Mouse (Mus musculus) kidney, adult 8-10 months (tissue): ENCODE results near the gene Cops3.
"Not testable (repeated sequence)": the region's sequence is repeated elsewhere in the genome, so short reads cannot be mapped to it uniquely, and the experiment has no call there.

Experiments
- DNase-seq, 2 experiments: peaks; one replicate each; pipeline ENCODE4 v3.0.0; 2022

Gene Cops3

GRCm38 (mm10) chr11:59839459-59840126 lies at the start of gene Cops3:
Cops3 (minus strand) TSS chr11:59839838.
- peak; percentile 96 to 97 for DNase-seq

DNA sequence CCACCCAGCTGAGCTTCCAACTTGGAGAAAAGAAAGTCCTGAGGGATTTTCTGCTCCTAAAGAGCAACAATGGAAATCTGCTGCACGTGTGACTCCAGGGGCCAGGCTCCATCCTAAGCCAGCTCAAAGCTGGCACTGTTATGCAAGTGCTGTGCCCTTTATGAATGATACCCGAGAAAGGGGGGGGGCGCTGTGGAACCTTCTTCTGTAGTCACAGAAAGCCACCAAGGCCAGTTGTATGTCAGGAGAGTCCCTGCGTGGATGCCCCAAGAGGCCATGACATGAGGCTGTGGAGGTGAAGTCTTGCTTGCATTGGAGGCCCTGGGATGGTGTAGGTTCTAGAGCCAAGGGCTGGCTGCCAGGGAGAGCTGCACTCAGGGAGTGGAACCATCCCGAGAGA lies 48.5 kb upstream of the Cops3 start:
- DNase-seq = no peak

DNA sequence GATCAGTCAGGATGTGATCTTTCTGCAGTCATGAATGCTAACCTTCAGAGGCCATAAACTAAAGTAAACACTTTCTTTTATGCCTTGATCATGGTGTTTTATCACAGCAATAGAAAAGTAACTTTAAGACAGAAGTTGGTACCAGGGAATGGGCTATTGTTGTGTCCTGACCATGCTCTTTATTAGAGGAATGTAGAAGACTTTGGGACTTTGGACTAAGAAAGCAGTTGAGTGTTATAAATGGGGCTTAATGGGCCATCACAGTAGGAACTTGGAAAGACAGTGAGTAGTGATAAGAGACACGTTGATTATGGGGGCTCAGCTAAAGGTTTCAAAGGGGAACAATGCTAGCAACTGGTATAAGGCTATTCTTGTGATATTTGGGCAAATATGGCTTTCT lies 47.3 kb upstream of the Cops3 start:
- no peak for DNase-seq

GRCm38 (mm10) chr11:59885217-59885986 lies 45.8 kb upstream of the Cops3 start:
- DNase-seq = peak in 1 of 2 experiments; percentile 30

DNA sequence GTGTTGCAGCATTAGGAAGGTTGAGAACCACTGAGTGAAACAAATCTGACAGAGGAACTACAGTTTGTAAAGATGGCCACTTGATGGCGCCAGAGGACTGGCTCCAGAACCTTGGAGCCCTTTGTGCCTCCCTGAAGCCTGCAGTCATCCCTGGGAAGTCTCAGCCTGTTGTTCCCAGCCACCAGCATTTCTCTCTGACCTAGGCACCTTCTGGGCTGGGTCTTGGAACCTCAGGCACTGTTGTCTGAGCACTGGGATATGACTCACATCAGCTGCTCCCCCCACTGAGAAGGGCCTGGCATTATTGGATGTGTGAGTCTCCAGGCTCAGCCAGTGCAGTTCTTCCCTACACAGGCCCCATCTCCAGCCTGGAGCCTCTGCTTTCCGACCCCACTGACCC lies 40.4 kb upstream of the Cops3 start:
- DNase-seq = peak; percentile 60 to 72

DNA sequence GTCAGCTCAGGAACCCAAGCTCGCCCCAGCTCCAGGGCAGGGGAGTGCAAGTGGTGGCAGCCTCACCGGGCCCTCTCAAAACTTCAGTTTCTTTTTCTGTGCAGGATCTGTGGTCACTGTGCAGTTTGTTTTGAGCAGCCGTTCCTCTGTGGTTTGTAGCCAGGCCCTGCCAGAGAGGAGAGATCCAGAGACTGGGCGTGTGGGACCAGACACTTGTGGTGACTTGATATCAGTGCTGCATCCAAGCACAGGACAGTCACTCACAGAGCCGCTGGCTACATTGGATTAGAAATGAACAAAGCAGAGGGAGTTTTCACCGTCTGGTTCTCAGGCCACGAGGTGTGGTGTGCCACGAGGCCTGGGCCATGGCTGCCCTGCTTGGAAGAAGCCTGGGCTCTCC lies 32.5 kb upstream of the Cops3 start:
- no peak for DNase-seq

DNA sequence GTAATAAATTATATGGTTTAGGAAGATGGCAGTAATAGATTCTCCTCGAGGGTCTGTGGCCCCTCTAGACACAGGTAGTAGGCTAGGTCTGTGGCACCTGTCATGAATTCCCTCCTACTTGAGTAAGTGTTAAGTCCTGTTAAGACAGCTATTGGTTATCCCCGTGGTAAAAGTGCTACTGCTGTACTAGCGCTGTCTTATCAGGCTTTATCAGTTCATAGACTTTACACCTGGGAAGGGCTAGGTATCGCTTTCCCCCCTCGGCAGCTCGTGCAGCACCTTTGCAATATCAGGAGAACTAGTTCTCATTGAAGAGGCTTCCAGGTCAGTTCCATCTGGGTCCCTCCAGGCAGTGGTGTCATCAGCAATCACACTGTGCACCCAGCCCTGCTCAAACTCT lies 24.7 kb upstream of the Cops3 start:
- no peak for DNase-seq

DNA sequence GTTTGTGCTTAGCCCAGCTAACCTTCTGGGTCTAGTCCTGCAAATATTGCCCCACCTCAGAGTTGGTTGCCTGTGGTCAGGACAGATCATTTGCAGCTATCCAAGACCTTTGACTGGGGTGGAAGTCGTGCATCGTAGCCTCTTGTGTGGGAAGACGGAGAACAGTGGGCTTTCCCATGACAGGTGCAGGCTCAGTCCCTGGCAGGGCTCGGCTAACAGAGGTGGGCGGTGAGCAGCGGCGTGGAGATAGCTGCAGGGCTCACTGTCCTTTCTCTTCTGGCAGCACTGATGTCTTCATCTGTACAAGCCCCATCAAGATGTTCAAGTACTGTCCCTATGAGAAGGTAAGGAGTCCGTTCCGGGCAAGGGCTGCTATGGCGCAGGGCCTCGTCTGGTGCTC lies 20.8 kb upstream of the Cops3 start:
- DNase-seq = no peak

GRCm38 (mm10) chr11:59852865-59853264 lies 13.2 kb upstream of the Cops3 start:
- DNase-seq = no peak

GRCm38 (mm10) chr11:59847891-59848884 lies 8.6 kb upstream of the Cops3 start:
- DNase-seq = peak; percentile 63 to 74

DNA sequence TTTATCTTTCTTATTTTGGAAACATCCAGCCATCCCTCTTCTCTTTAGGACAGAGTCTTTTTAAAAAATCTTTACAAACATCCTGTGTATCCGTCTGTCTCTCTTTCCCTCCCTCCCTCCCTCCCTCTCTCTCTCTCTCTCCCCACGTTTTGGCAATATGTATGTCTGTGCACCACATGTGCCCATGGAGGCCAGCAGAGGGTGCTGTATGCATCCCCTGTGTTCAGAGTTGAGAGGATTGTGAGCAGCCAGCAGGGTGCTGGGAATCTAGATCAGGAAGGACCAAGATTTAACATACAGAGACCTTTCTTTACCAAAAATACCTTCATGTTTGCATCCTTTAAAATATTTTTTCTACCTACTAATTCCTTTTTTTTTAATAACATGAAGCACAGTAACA lies 7.5 kb upstream of the Cops3 start:
- peak; percentile 26 to 41 for DNase-seq

GRCm38 (mm10) chr11:59846311-59846710 lies 6.7 kb upstream of the Cops3 start:
- DNase-seq = no peak

GRCm38 (mm10) chr11:59839008-59839458 lies 605 bp downstream of the Cops3 start, which contains the start of gene Nt5m:
Nt5m (plus strand) TSS chr11:59839447.
- DNase-seq = peak; percentile 93

DNA sequence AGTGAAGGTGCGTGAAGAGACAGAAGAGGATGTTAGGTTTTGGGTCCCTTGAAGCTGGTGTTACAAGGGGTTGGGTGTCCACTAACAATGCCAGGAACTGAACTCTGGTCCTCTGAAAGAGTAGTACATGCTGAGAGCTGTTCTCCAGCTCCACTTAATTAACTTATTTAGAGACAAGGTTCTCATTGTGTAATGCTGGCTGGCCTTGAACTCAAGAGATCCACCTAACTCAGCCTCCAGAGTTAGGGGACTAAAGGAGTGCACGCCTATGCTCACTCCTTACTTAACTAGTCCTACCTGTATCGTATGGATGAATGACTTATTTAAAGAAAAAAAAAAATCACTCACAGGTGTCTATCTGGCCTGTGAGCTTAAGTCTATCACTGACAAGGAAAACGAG lies 1.2 kb downstream of the Cops3 start:
- no peak for DNase-seq

DNA sequence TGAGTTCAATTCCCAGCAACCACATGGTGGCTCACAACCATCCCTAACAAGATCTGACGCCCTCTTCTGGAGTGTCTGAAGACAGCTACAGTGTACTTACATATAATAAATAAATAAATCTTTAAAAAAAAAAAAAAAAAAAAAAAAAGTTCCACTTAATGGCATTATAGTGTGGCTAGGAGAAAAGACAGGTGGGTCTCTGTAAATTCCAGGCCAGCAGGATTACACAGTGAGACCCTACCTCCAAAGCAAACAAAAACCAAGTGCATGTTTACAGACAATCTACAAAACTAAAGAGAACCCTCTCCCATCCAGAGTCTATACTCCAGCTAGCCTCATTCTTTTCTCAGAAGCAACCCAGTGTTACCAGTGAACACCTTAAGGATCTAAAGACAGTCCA lies 1.8 kb downstream of the Cops3 start:
- not testable (repeated sequence) for DNase-seq

DNA sequence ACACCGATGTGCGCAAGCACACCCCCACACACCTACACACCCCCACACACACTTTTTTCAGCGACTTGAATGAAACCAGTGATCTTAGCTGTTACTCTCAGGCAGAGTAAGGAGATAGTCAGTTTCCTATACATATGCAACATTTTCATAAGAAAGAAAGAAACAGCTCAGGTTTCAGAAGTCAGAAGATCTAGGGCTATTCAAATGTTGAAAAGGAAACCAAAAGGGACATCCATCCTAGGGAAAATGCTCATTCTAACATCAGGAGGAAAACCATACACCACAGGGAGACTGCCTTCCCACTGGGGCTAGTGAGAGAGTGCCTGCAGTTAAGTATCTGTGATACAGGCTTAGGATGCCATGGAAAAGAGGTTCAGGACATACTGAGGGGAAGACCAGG lies 18.0 kb downstream of the Cops3 start:
- no peak for DNase-seq

DNA sequence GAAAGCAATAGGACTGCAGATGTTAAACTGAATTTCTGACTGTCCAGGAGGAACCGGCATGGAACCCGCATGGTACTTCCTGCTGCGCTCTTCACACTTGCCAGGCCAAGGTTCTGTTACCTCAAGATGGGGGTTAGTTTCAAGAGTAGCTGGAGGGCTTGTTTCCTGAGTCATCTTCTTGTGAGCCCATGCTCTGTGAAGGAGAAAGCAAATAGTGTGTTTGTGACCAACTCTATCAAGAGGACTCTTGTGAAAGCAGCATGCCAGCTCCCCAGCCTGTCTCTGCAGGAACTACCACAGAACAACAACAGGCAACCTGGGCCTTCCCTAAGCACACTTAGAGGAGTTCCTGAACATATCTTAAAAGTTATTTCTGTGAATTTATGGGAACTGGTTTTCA lies 21.7 kb downstream of the Cops3 start:
- DNase-seq = no peak

DNA sequence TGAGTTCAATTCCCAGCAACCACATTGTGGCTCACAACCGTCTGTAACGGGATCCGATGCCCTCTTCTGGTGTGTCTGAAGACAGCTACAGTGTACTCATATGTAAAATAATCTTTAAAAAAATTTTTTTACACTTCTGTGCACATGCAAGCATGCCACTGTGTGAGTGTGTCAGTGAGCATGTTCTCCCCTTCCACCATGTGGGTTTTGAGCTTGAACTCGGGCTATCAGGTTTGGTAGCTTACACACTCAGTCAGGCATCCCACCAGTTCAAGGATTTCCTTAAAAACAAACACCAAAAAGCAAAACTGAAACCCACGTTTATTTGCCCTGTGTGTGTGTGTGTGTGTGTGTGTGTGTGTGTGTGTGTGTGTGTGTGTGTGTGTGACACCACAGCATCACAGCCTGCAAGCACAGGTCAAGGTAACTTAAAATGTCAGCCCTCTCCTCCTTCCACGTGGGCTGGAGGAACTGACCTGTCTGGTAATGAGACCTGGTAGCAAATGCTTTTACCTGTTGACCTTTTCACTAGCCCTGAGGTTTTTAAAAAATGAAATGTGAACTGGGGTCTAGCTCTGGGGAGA lies 24.1 kb downstream of the Cops3 start:
- no peak for DNase-seq

- no peak for DNase-seq
Observed at GRCm38 (mm10) chr11:59814936-59815335, 24.7 kb downstream of the Cops3 start.

DNA sequence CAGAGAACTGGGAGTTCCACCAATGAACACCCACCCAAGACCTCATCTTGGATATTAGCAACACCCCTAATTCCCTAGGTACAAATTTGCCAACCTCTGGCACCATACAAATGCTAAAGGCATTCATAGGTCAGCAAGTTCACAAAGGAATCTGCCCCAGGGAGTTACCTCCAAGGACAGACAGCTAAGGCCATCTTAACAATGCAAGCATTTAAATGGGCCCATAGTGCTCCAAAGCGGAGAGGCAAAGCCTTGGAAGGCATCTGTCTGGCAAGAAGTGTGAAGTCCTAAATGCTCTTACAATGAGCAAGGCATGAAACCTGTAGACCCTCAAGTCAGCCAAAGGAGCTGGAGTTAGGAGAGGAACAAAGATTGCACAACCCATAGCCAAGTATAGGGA lies 25.3 kb downstream of the Cops3 start:
- no peak for DNase-seq

DNA sequence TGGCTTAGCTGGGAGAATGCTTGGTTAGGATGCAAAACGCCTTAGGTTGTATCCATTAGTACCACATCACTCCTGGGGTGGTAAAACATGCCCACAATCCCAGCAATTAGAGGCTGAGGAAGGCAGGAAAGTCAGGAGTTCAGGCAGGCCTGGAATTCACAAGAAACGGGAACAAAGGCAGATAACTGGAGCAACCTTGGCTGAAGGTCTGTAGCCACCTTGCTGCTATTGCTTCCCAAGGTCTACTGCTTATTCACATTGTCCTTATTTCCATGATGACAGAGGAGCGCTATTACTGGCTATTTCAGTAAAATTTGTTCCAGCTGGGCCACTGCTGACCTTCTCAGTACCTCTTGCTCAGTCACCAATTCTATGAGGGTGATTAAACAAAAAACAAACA lies 26.4 kb downstream of the Cops3 start:
- DNase-seq = no peak

GRCm38 (mm10) chr11:59811211-59811610 lies 28.4 kb downstream of the Cops3 start:
- no peak for DNase-seq
